Mouse (Mus musculus) bone marrow macrophage, adult 2 months (primary cell): Measurements from ENCODE around the gene Mlc1.

Experiments
- CTCF ChIP-seq: IDR thresholded peaks from 2 replicates; pipeline ENCODE4 v1.5.1; 2012; ENCODE audit warnings: low read depth, mild to moderate bottlenecking, low read length, moderate library complexity
- POLR2A ChIP-seq: IDR thresholded peaks from 2 replicates; pipeline ENCODE4 v1.6.1; 2012; ENCODE audit warnings: mild to moderate bottlenecking, low read depth, low read length, borderline replicate concordance

- TF ChIP-seq CTCF (no peak), POLR2A (no peak)
These were observed 41.3 kb upstream of the Mlc1 start for GRCm38 (mm10) chr15:89020085-89020484.
